Mouse (Mus musculus): ENCODE measurements at regions not wholly inside any gene's neighbourhood (a gene's known extent, or its start where the extent isn't known, plus 50 kb on each side); places are given as distances from the start of the nearest gene placed in this dataset.

DNA sequence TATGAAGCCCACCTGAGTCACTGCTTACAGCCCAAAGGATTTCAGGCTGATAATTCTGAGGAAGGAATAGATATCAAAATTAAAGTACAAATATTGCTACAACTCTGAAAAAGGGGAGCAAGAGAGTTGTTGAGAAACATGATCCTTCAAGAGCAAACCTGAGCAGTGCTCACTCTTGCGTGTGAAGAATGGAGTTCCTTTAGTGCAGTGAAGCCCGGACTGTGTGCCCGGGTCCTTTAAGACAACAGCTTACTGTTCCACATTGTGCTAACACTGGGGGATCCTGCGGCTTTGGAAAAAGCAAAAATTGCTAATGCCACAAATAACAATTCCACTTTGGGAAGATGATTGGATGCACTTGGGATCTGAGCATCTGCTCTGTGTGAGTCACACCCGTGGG is 139.0 kb upstream of the Trpc4 start:
- no peak for TF ChIP-seq CTCF (IDR thresholded peaks at IDR 0.05; ENCODE audit: borderline replicate concordance, insufficient read depth, low read depth, low read length)
- no peak for TF ChIP-seq POLR2A (IDR thresholded peaks at IDR 0.05; ENCODE audit: borderline replicate concordance, insufficient read depth, low read length)

All from cerebellum, adult 2 months (tissue).